Mouse (Mus musculus): ENCODE results near the gene Zfp992. TPM values are rescaled to one million over a fixed set of nuclear protein-coding genes. Genes with fewer than 3 reads are reported as not detected.
"Not testable (repeated sequence)": the region's sequence is repeated elsewhere in the genome, so short reads cannot be mapped to it uniquely, and the experiment has no call there.

The Zfp992 gene
- polyA plus RNA-seq (2014; fragmentation: Nextera tagmentation; extraction: Ambion mirVana), result 2.8 and 3.4 TPM in 2 replicates

- H3K27me3 ChIP-seq (ENCODE audit: control insufficient read depth, insufficient read depth, low read length); H3K4me3 ChIP-seq (ENCODE audit: low read depth, low read length); DNase-seq (ENCODE audit: low spot score, missing footprints); H3K4me1 ChIP-seq (ENCODE audit: control insufficient read depth, insufficient read depth, low read length); H3K27ac ChIP-seq (ENCODE audit: low read depth, low read length); H3K36me3 ChIP-seq (ENCODE audit: control insufficient read depth, insufficient read depth, low read length); H3K9ac ChIP-seq (ENCODE audit: low read length); H3K4me2 ChIP-seq: not testable (repeated sequence)
- peaks cover 18% of the 10 kb centered on the region for H3K9me3 ChIP-seq (ENCODE audit: control insufficient read depth, low read length)
- 90% methylated on average over 2 of the region's 2 CpGs for WGBS
- ATAC-seq (ENCODE audit: low FRiP score), result peak; percentile 43; the same call in 1 of the 2 replicates
Observed at GRCm38 (mm10) chr4:146448950-146449349, at the start of gene Zfp992. Gene Zfp992 (plus strand): TSS chr4:146449023.

- not testable (repeated sequence) for H3K4me1 ChIP-seq (ENCODE audit: control insufficient read depth, insufficient read depth, low read length); H3K4me2 ChIP-seq
Observed at GRCm38 (mm10) chr4:146429467-146429866, 19.4 kb upstream of the Zfp992 start.

GRCm38 (mm10) chr4:146430876-146431275 is 17.9 kb upstream of the Zfp992 start:
- not testable (repeated sequence) for H3K9ac ChIP-seq (ENCODE audit: low read length); H3K4me1 ChIP-seq (ENCODE audit: control insufficient read depth, insufficient read depth, low read length); H3K27ac ChIP-seq (ENCODE audit: low read depth, low read length); ATAC-seq (ENCODE audit: low FRiP score); H3K36me3 ChIP-seq (ENCODE audit: control insufficient read depth, insufficient read depth, low read length); H3K9me3 ChIP-seq (ENCODE audit: control insufficient read depth, low read length); H3K4me3 ChIP-seq (ENCODE audit: low read depth, low read length); H3K27me3 ChIP-seq (ENCODE audit: control insufficient read depth, insufficient read depth, low read length); H3K4me2 ChIP-seq
- peak; percentile 78 for DNase-seq (ENCODE audit: low spot score, missing footprints)
- WGBS, result 69% methylated on average over 2 of the region's 2 CpGs

More at GRCm38 (mm10) chr4:146429467-146429866, 19.4 kb upstream of the Zfp992 start:
- H3K9ac ChIP-seq (ENCODE audit: low read length); ATAC-seq (ENCODE audit: low FRiP score); H3K9me3 ChIP-seq (ENCODE audit: control insufficient read depth, low read length); H3K4me3 ChIP-seq (ENCODE audit: low read depth, low read length); H3K36me3 ChIP-seq (ENCODE audit: control insufficient read depth, insufficient read depth, low read length); H3K27me3 ChIP-seq (ENCODE audit: control insufficient read depth, insufficient read depth, low read length); H3K27ac ChIP-seq (ENCODE audit: low read depth, low read length): not testable (repeated sequence)
- DNase-seq (ENCODE audit: low spot score, missing footprints), result peak; percentile 59
- 2% methylated on average over 1 of the region's 1 CpGs for WGBS

- not testable (repeated sequence) for H3K4me2 ChIP-seq; H3K36me3 ChIP-seq (ENCODE audit: control insufficient read depth, insufficient read depth, low read length); H3K27me3 ChIP-seq (ENCODE audit: control insufficient read depth, insufficient read depth, low read length); H3K27ac ChIP-seq (ENCODE audit: low read depth, low read length); H3K9ac ChIP-seq (ENCODE audit: low read length); H3K9me3 ChIP-seq (ENCODE audit: control insufficient read depth, low read length); ATAC-seq (ENCODE audit: low FRiP score); H3K4me3 ChIP-seq (ENCODE audit: low read depth, low read length); H3K4me1 ChIP-seq (ENCODE audit: control insufficient read depth, insufficient read depth, low read length)
- peak; percentile 54 for DNase-seq (ENCODE audit: low spot score, missing footprints)
- WGBS, result 87% methylated on average over 2 of the region's 2 CpGs
Observed at GRCm38 (mm10) chr4:146435539-146435938, 13.3 kb upstream of the Zfp992 start.

- ATAC-seq (ENCODE audit: low FRiP score); H3K9ac ChIP-seq (ENCODE audit: low read length); H3K9me3 ChIP-seq (ENCODE audit: control insufficient read depth, low read length); H3K27me3 ChIP-seq (ENCODE audit: control insufficient read depth, insufficient read depth, low read length); H3K4me3 ChIP-seq (ENCODE audit: low read depth, low read length); H3K4me1 ChIP-seq (ENCODE audit: control insufficient read depth, insufficient read depth, low read length); H3K36me3 ChIP-seq (ENCODE audit: control insufficient read depth, insufficient read depth, low read length); DNase-seq (ENCODE audit: low spot score, missing footprints); H3K4me2 ChIP-seq; H3K27ac ChIP-seq (ENCODE audit: low read depth, low read length): not testable (repeated sequence)
- WGBS, result 94% methylated on average over 1 of the region's 2 CpGs
Observed at GRCm38 (mm10) chr4:146437256-146437655, 11.6 kb upstream of the Zfp992 start.

GRCm38 (mm10) chr4:146444345-146444744 is 4.5 kb upstream of the Zfp992 start:
- not testable (repeated sequence) for H3K4me2 ChIP-seq; H3K27me3 ChIP-seq (ENCODE audit: control insufficient read depth, insufficient read depth, low read length); H3K9ac ChIP-seq (ENCODE audit: low read length); ATAC-seq (ENCODE audit: low FRiP score); H3K36me3 ChIP-seq (ENCODE audit: control insufficient read depth, insufficient read depth, low read length); H3K27ac ChIP-seq (ENCODE audit: low read depth, low read length); H3K4me3 ChIP-seq (ENCODE audit: low read depth, low read length); H3K4me1 ChIP-seq (ENCODE audit: control insufficient read depth, insufficient read depth, low read length)
- DNase-seq (ENCODE audit: low spot score, missing footprints), result peak; percentile 49
- H3K9me3 ChIP-seq (ENCODE audit: control insufficient read depth, low read length), result peaks cover 12% of the 10 kb centered on the region

- H3K4me3 ChIP-seq (ENCODE audit: low read depth, low read length); H3K27me3 ChIP-seq (ENCODE audit: control insufficient read depth, insufficient read depth, low read length); ATAC-seq (ENCODE audit: low FRiP score); H3K4me2 ChIP-seq; H3K36me3 ChIP-seq (ENCODE audit: control insufficient read depth, insufficient read depth, low read length); H3K9ac ChIP-seq (ENCODE audit: low read length); H3K27ac ChIP-seq (ENCODE audit: low read depth, low read length); H3K4me1 ChIP-seq (ENCODE audit: control insufficient read depth, insufficient read depth, low read length): not testable (repeated sequence)
- peak; percentile 61 for DNase-seq (ENCODE audit: low spot score, missing footprints)
- peaks cover 12% of the 10 kb centered on the region for H3K9me3 ChIP-seq (ENCODE audit: control insufficient read depth, low read length)
Observed at GRCm38 (mm10) chr4:146445121-146445520, 3.7 kb upstream of the Zfp992 start.

GRCm38 (mm10) chr4:146446135-146446534 is 2.7 kb upstream of the Zfp992 start:
- H3K4me1 ChIP-seq (ENCODE audit: control insufficient read depth, insufficient read depth, low read length); H3K4me3 ChIP-seq (ENCODE audit: low read depth, low read length); ATAC-seq (ENCODE audit: low FRiP score); H3K27ac ChIP-seq (ENCODE audit: low read depth, low read length); H3K27me3 ChIP-seq (ENCODE audit: control insufficient read depth, insufficient read depth, low read length); H3K36me3 ChIP-seq (ENCODE audit: control insufficient read depth, insufficient read depth, low read length); H3K4me2 ChIP-seq; H3K9ac ChIP-seq (ENCODE audit: low read length): not testable (repeated sequence)
- WGBS, result 69% methylated on average over 4 of the region's 4 CpGs
- H3K9me3 ChIP-seq (ENCODE audit: control insufficient read depth, low read length), result peaks cover 12% of the 10 kb centered on the region
- DNase-seq (ENCODE audit: low spot score, missing footprints), result peak; percentile 66

GRCm38 (mm10) chr4:146447016-146447415 is 1.8 kb upstream of the Zfp992 start:
- H3K36me3 ChIP-seq (ENCODE audit: control insufficient read depth, insufficient read depth, low read length); H3K27me3 ChIP-seq (ENCODE audit: control insufficient read depth, insufficient read depth, low read length); ATAC-seq (ENCODE audit: low FRiP score); H3K27ac ChIP-seq (ENCODE audit: low read depth, low read length); H3K4me2 ChIP-seq; H3K4me3 ChIP-seq (ENCODE audit: low read depth, low read length); H3K4me1 ChIP-seq (ENCODE audit: control insufficient read depth, insufficient read depth, low read length); H3K9ac ChIP-seq (ENCODE audit: low read length): not testable (repeated sequence)
- H3K9me3 ChIP-seq (ENCODE audit: control insufficient read depth, low read length), result peaks cover 12% of the 10 kb centered on the region
- peak; percentile 82 for DNase-seq (ENCODE audit: low spot score, missing footprints)
- WGBS, result 88% methylated on average over 2 of the region's 2 CpGs

- H3K4me1 ChIP-seq (ENCODE audit: control insufficient read depth, insufficient read depth, low read length); H3K9ac ChIP-seq (ENCODE audit: low read length); DNase-seq (ENCODE audit: low spot score, missing footprints); H3K4me2 ChIP-seq; H3K27ac ChIP-seq (ENCODE audit: low read depth, low read length); H3K36me3 ChIP-seq (ENCODE audit: control insufficient read depth, insufficient read depth, low read length); H3K27me3 ChIP-seq (ENCODE audit: control insufficient read depth, insufficient read depth, low read length); ATAC-seq (ENCODE audit: low FRiP score); H3K4me3 ChIP-seq (ENCODE audit: low read depth, low read length): not testable (repeated sequence)
- WGBS, result 88% methylated on average over 5 of the region's 5 CpGs
- peaks cover 25% of the 10 kb centered on the region for H3K9me3 ChIP-seq (ENCODE audit: control insufficient read depth, low read length)
Observed at GRCm38 (mm10) chr4:146449711-146450110, 888 bp downstream of the Zfp992 start.

Data from midbrain, embryonic 11.5 days (tissue).